Mouse (Mus musculus): ENCODE data around the gene Dus1l. TPM values are rescaled to one million over a fixed set of nuclear protein-coding genes. Genes with fewer than 3 reads are reported as not detected.

The Dus1l gene
- total and polyA plus RNA-seq, 3 experiments = 98.7 to 155 (median 120) TPM

DNA sequence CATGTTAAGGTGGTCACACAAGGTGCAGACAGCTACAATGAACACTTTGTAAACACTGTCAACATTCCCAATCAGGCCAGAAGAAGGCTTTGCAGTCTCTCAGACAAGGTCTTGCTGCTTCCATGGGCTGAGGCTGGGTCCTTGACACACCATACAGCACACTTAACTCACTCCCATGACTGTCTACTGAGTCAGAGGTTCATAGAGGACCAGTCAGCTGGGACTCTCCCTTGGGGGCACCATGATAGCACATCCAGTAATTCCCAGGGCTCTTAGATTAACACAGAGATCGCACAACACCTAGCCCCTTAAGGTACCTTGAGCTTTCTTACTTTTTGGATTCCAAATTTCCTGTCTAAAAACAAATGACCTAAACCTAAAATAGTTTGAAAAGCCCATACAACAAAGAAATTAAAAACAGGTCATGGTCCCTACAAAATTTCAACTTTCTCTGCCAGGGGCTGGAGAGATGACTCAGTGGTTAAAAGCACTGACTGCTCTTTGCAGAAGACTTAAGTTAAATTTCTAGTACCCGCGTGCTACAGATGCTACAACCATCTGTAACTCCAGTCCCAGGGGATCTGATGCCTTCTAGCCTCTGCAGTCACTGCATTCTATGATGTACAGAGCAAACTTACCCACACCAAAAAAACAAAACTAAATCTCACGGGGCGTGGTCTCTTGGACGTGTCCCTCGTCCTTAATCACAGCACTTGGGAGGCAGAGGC is 22.6 kb downstream of the Dus1l start:
- Histone ChIP-seq H3K27me3 (replicated peaks) (no peaks in the 10 kb centered on the region), H3K27ac (ENCODE audit: insufficient read depth, low read depth) (no peak overlapping the region), H3K4me3 (replicated peaks in 1 of 3; ENCODE audit: low read depth in 2 of 3, low read length in 2 of 3, poor library complexity in 1 of 3) (no peak overlapping the region), H3K9me3 (replicated peaks; ENCODE audit: low read length) (no peaks in the 10 kb centered on the region), H3K4me1 (ENCODE audit: control insufficient read depth in 1 of 2, insufficient read depth in 2 of 2) (peaks cover 0 to 9% of the 10 kb centered on the region in 2 experiments; a peak in 2 of 4 replicates), H3K9ac (ENCODE audit: insufficient read depth, low read depth) (no peak overlapping the region), H3K4me2 (ENCODE audit: insufficient read depth, low read depth, poor library complexity, severe bottlenecking) (no peak overlapping the region), H3K79me2 (replicated peaks; ENCODE audit: control insufficient read depth, extremely low read depth, insufficient read depth, poor library complexity, severe bottlenecking) (no peaks in the 10 kb centered on the region), H3K36me3 (replicated peaks in 1 of 2; ENCODE audit: control insufficient read depth in 1 of 2, insufficient read depth in 1 of 2, low read length in 1 of 2) (no peaks in the 10 kb centered on the region)
- dilution Hi-C loops (cut with MboI; ENCODE audit: extremely low pct_ligation_motif_present, extremely low pct_unique_long_range_greater_than_20kb, low sequenced_read_pairs) = no loop called here
- TF ChIP-seq GABPA (IDR thresholded peaks at IDR 0.05; ENCODE audit: insufficient replicate concordance, low read depth, low read length) (no peak), ZMIZ1 (IDR thresholded peaks at IDR 0.05; ENCODE audit: low read depth, low read length) (no peak), HCFC1 (IDR thresholded peaks at IDR 0.05; ENCODE audit: low read depth, low read length) (no peak), MAFK (IDR thresholded peaks at IDR 0.05; ENCODE audit: insufficient replicate concordance, low read length) (no peak), CHD2 (IDR thresholded peaks at IDR 0.05; ENCODE audit: low read length) (no peak), ZC3H11A (IDR thresholded peaks at IDR 0.05; ENCODE audit: low read depth, low read length) (no peak), MXI1 (IDR thresholded peaks at IDR 0.05; ENCODE audit: low read depth, low read length) (no peak), ZKSCAN1 (IDR thresholded peaks at IDR 0.05; ENCODE audit: borderline replicate concordance, low read depth, low read length) (no peak), MAZ (IDR thresholded peaks at IDR 0.05; ENCODE audit: low read depth, low read length) (no peak)
- no peak for DNase-seq (ENCODE audit: extremely low read depth)
- in situ Hi-C loops (cut with MboI; ENCODE audit: low pct_ligation_motif_present, low pct_unique_long_range_greater_than_20kb, low sequenced_read_pairs) = no loop called here

DNA sequence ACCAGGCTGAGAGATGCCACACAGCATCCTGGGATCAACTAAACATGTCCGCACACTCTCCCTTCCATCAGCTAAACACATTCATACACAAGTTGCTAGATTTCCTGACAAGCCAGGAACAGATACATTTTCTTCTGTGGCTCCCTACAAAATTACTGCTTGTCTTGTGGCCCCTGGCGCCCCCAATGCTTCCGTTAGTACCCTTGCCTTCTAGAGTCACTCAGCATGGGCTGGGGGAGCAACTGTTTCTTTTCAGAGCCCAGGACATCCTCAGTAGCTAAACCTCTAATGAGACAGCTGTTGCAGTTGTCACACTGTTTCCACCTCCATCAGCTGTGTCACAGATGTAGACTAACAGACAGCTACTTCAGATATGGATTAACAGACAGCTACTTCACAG is 23.5 kb downstream of the Dus1l start:
- DNase-seq (ENCODE audit: extremely low read depth) = no peak
- no peak overlapping the region for H3K4me2 ChIP-seq (ENCODE audit: insufficient read depth, low read depth, poor library complexity, severe bottlenecking)
- no peaks in the 10 kb centered on the region for H3K9me3 ChIP-seq (replicated peaks; ENCODE audit: low read length)
- H3K4me3 ChIP-seq (replicated peaks in 1 of 3; ENCODE audit: low read depth in 2 of 3, low read length in 2 of 3, poor library complexity in 1 of 3) = no peak overlapping the region
- TF ChIP-seq JUN (IDR thresholded peaks at IDR 0.05; ENCODE audit: insufficient read depth, low read depth, low read length) (no peak), EP300 (IDR thresholded peaks at IDR 0.05; ENCODE audit: low read length) (no peak), NRF1 (IDR thresholded peaks at IDR 0.05; ENCODE audit: low read depth, low read length) (no peak), NELFE (IDR thresholded peaks at IDR 0.05; ENCODE audit: low read depth, low read length) (no peak), CTCF (conservative IDR thresholded peaks at IDR 0.05 in 1 of 2, IDR thresholded peaks at IDR 0.05 in 1 of 2; ENCODE audit: low read depth in 2 of 2, low read length in 2 of 2) (no peak)
- H3K27ac ChIP-seq (ENCODE audit: insufficient read depth, low read depth) = no peak overlapping the region
- H3K27me3 ChIP-seq (replicated peaks) = peaks cover 7% of the 10 kb centered on the region
- no peak overlapping the region for H3K9ac ChIP-seq (ENCODE audit: insufficient read depth, low read depth)
- dilution Hi-C loops (cut with MboI; ENCODE audit: extremely low pct_ligation_motif_present, extremely low pct_unique_long_range_greater_than_20kb, low sequenced_read_pairs) = no loop called here
- H3K36me3 ChIP-seq (replicated peaks in 1 of 2; ENCODE audit: control insufficient read depth in 1 of 2, insufficient read depth in 1 of 2, low read length in 1 of 2) = no peaks in the 10 kb centered on the region
- no peaks in the 10 kb centered on the region for H3K79me2 ChIP-seq (replicated peaks; ENCODE audit: control insufficient read depth, extremely low read depth, insufficient read depth, poor library complexity, severe bottlenecking)
- in situ Hi-C loops (cut with MboI; ENCODE audit: low pct_ligation_motif_present, low pct_unique_long_range_greater_than_20kb, low sequenced_read_pairs) = no loop called here
- H3K4me1 ChIP-seq (ENCODE audit: control insufficient read depth in 1 of 2, insufficient read depth in 2 of 2) = peaks cover 0 to 9% of the 10 kb centered on the region in 2 experiments; a peak in 2 of 4 replicates
